Mouse (Mus musculus) hindlimb bud, embryonic 11.5 days (tissue): ENCODE results near the gene Gm15294.

ENCODE experiments used
- DNase-seq: peaks from one replicate; pipeline ENCODE4 v3.0.0-alpha.2; 2012; ENCODE audit warnings: low read depth, low spot score; ENCODE audit errors: extremely low spot score

The Gm15294 gene

DNA sequence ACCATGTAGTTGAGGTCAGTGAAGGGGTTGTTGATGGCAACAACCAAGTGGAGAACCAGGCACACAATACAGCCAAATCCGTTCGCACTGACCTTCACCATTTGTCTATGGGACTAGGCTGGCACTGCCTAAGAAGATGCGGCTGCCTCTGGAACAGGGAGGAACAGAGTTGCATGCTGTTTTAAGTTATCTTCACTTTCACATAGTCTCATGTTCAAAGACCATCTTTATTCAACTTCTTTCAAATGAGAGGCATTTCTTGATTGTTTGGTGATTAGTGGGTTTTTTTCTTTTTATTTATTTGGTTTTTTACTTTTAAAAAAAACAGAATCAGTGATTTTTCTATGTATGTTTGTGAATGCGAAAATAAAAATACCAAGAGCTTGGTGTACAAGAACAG lies at the start of gene Gm15294:
Gene Gm15294, minus strand, starts transcription at position 101 of the 400 bp plus-strand sequence.
- DNase-seq = no peak

DNA sequence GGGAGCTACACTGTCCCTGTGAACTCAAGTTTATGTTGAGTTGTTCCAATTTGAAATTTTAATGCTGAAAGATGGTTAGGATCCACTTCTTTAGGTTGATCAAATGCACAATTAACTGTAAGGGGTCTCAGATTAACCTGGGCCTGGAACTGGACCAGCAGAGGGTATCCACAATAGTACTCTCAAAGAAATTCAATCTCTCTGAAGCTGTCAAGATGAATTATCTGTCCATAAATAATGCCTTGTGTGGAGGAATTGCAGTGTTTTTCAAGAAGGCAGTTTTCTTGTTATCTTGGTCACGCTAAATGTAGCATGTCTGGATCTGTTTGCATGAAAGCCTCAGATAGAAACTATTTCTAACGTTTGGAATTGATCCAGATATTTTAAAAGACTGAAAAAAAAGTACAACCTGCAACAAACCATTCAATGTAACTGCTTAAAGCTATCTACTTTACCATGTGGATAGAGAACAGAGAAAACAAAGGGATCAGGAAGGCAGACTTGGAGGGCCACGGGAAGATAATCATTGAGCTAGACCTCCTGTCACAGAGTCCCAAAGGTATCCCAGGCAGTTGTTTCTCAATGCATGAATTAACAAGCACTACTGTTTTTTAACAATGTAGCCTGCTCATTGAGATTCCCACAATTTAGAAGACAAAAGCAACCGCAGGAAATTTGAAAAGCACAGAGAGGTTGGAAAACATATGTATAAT lies 9.5 kb upstream of the Gm15294 start:
- no peak for DNase-seq

DNA sequence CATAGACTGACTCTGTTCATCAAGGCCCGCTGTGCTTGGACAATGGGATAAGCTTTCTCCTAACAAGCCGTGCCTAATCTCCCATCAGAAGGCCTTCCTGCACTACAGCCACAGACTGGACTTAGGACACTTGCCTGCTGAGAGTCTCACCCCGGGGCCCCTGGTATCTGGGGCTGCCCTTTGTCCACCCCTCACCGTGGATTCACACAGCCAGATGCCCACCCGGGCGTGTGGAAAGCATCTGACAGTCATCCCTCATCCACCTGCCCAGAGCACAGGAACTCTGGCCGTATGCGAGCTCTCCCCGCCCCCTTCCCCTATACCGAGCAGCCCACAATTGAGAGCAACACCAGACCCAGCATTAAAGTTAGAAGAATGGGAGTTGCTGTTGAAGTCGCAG lies 1.0 kb downstream of the Gm15294 start:
- no peak for DNase-seq

DNA sequence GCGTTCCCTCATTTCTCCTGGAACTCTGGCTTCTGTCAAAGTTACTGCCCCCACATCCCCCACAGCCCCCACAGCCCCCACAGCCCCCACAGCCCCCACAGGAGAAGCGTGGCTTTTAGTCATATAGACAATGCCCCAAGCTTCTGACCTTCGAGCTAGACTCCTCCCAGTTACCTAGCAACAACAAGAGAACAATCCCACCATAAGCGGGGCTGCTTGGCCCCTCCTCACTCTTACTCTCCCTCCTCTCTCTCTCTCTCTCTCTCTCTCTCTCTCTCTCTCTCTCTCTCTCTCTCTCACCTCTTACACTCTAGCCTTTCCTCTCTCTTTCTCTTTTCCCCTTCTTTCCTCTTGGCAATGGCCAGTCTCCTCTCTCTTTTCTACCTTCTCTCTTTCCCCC lies 1.4 kb downstream of the Gm15294 start:
- DNase-seq = no peak

DNA sequence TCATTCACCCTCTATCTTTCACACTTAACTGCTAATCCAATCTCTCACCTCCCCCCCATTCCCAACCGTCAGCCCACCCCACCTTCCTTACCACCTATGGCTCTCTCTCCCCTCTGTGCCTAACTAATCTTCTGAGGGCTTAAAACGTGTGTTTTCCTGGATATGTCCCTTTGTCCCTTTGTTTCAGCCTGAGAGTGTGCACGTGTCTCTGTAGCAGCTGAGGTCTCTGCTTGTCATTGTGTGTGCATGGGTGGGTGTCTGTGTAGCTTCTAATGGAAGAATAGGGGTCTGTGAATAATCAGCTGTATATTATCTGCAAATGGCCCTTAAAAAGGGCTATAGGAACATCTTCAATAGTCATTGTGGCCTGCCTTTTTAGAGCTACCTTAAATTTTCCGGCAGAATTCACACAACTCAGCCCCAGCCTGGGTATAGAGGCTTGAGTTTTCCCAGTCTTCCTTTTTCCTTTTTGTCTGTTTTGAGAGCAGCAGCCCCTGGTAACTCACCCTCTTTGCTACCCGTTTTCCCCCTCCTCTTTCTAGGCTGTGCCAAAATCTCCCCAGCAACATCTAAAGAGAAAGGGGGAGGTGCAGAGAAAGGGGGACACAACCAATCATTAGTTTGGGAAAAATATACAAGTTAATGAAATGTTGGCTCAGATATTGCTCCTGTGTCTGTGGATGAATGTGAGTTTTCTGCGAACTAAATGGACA lies 19.2 kb downstream of the Gm15294 start:
- DNase-seq = no peak
